In the genomic region with DNA sequence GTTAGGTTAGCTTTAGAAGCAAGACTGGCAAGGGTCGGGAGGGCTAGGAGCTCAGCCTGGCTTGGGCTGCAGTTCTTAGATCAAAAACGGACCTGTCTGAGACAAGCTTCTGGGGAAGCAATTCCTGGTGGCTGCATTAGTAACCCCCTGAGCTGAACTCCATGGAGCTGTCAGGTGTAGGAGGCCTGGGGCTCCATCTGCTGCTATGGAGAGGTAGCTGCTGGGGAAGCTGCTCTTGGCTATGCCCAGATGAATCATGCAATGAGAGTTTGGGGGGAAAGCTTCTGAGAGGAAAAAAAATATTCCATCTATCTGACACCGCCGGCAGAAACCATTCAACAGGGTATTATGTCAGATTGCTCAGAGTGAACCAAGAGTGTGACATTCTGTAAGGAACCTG, we compare ENCODE assay signal across 14 mouse cellular contexts.
"Had no signal": no experiment of that assay in that cellular context is flagged by ENCODE, and none has a peak within 500 bp of the region (broad histone marks: within the 10 kb centered on the region; RNA-seq: fewer than 3 reads in every experiment).

No protein-coding gene starts in this region.

- H3K4me1 ChIP-seq: megakaryocyte, embryonic 14.5 days had no signal

- H3K27me3 ChIP-seq: limb, embryonic 15.5 days; neural tube, embryonic 15.5 days had no signal

- H3K9me3 ChIP-seq: limb, embryonic 15.5 days; liver, embryonic 12.5 days; megakaryocyte, embryonic 14.5 days; neural tube, embryonic 15.5 days had no signal

- H3K4me2 ChIP-seq: limb, embryonic 15.5 days; liver, embryonic 12.5 days; lung, embryonic 14.5 days; neural tube, embryonic 15.5 days had no signal

- H3K4me3 ChIP-seq: limb, embryonic 15.5 days; liver, embryonic 12.5 days; myocyte; neural tube, embryonic 15.5 days had no signal

- H3K27ac ChIP-seq: limb, embryonic 15.5 days; liver, embryonic 12.5 days; macrophage; neural tube, embryonic 15.5 days had no signal

- H3K36me3 ChIP-seq: limb, embryonic 15.5 days; liver, embryonic 12.5 days; neural tube, embryonic 15.5 days had no signal

- H3K9ac ChIP-seq: limb, embryonic 15.5 days; liver, embryonic 12.5 days; lung, embryonic 14.5 days; neural tube, embryonic 15.5 days had no signal

- ATAC-seq: liver, embryonic 12.5 days had no signal

- DNase-seq: kidney, adult 2 months; kidney, postnatal 36 days; lung, embryonic 14.5 days; lung, postnatal 10 days; right cerebral cortex, adult 18-20 months; right cerebral cortex, postnatal 25 days; thymus, adult 18-20 months; thymus, postnatal 14 days had no signal
